Mouse (Mus musculus) forebrain, embryonic 12.5 days (tissue): Measurements from ENCODE around the gene Rsbn1l. TPM values are rescaled to one million over a fixed set of nuclear protein-coding genes. Genes with fewer than 3 reads are reported as not detected.

Source experiments
- ATAC-seq: fragments of 200-750 bp; cut with Nextera tagmentation; 2 replicates; pipeline ENCODE4 v1.8.0; 2017; ENCODE audit warnings: moderate TSS enrichment; ENCODE audit not compliant: low FRiP score
- H3K27ac ChIP-seq: fragments of 300-500 bp; sonication (generic); 2 replicates; pipeline ENCODE4 v1.5.1; 2016; ENCODE audit warnings: mild to moderate bottlenecking
- H3K27me3 ChIP-seq: fragments of 300-500 bp; sonication (generic); 2 replicates; pipeline ENCODE4 v1.6.1; 2016; ENCODE audit warnings: mild to moderate bottlenecking
- H3K36me3 ChIP-seq: fragments of 300-500 bp; sonication (generic); replicated peaks from 2 replicates; pipeline ENCODE4 v1.6.1; 2016; ENCODE audit warnings: mild to moderate bottlenecking
- H3K4me1 ChIP-seq: fragments of 300-500 bp; sonication (generic); 2 replicates; pipeline ENCODE4 v1.6.1; 2016
- H3K4me2 ChIP-seq: fragments of 300-500 bp; sonication (generic); 2 replicates; pipeline ENCODE4 v1.6.1; 2016; ENCODE audit warnings: mild to moderate bottlenecking, moderate library complexity
- H3K4me3 ChIP-seq: fragments of 300-500 bp; sonication (generic); replicated peaks from 2 replicates; pipeline ENCODE4 v1.5.1; 2016; ENCODE audit warnings: mild to moderate bottlenecking
- H3K9ac ChIP-seq: fragments of 300-500 bp; sonication (generic); 2 replicates; pipeline ENCODE4 v1.6.1; 2016; ENCODE audit warnings: mild to moderate bottlenecking
- H3K9me3 ChIP-seq: fragments of 300-500 bp; sonication (generic); 2 replicates; pipeline ENCODE4 v1.6.1; 2016
- WGBS: fragments of 180-500 bp; shearing (Covaris S2); methylation state at CpG from one replicate; pipeline ENCODE4 v1.1.7; 2016; 5-methylcytosine and 5-hydroxymethylcytosine counted together
- polyA plus RNA-seq: library from polyadenylated mRNA; unstranded; fragments of >200 nt; fragmentation: Nextera tagmentation; extraction: Ambion mirVana; gene quantifications from 2 replicates; pipeline ENCODE4 v1.2.1, GENCODE M21; 2016

The Rsbn1l gene
- polyA plus RNA-seq, 1 experiment from 2014 or later, result 7.3 TPM

- peaks cover 17% of the 10 kb centered on the region for H3K4me1 ChIP-seq
- H3K36me3 ChIP-seq, result peaks cover 7% of the 10 kb centered on the region
- ATAC-seq, result no peak; the same call in 1 of the 2 replicates
- no peaks in the 10 kb centered on the region for H3K9me3 ChIP-seq
- no peaks in the 10 kb centered on the region for H3K27me3 ChIP-seq
- peak overlapping the region; percentile 88 for H3K4me3 ChIP-seq
- peak overlapping the region; percentile 98 for H3K27ac ChIP-seq
- 2% methylated on average over 40 of the region's 64 CpGs for WGBS
- peak overlapping the region; percentile 56 for H3K4me2 ChIP-seq
- peak overlapping the region; percentile 89 for H3K9ac ChIP-seq
Observed at GRCm38 (mm10) chr5:20880797-20881775, 75.1 kb downstream of the Rsbn1l start.

GRCm38 (mm10) chr5:20880386-20880785 lies 75.8 kb downstream of the Rsbn1l start:
- Histone ChIP-seq H3K36me3 (peaks cover under 1% of the 10 kb centered on the region; the same call in 1 of the 2 replicates), H3K4me2 (peak overlapping the region; percentile 56), H3K9me3 (no peaks in the 10 kb centered on the region), H3K27me3 (no peaks in the 10 kb centered on the region), H3K4me3 (peak overlapping the region; percentile 88), H3K4me1 (peaks cover 17% of the 10 kb centered on the region), H3K9ac (peak overlapping the region; percentile 45; the same call in 1 of the 2 replicates), H3K27ac (no peak overlapping the region)
- WGBS, result 83% methylated on average over 2 of the region's 2 CpGs
- no peak for ATAC-seq

GRCm38 (mm10) chr5:20876934-20877426 lies 79.2 kb downstream of the Rsbn1l start:
- H3K4me1 ChIP-seq, result peaks cover 5% of the 10 kb centered on the region
- H3K4me2 ChIP-seq, result no peak overlapping the region
- 95% methylated on average over 1 of the region's 1 CpGs for WGBS
- no peak overlapping the region for H3K4me3 ChIP-seq
- H3K9ac ChIP-seq, result no peak overlapping the region
- ATAC-seq, result no peak
- no peak overlapping the region for H3K27ac ChIP-seq
- no peaks in the 10 kb centered on the region for H3K27me3 ChIP-seq
- no peaks in the 10 kb centered on the region; the same call in 1 of the 2 replicates for H3K36me3 ChIP-seq
- no peaks in the 10 kb centered on the region for H3K9me3 ChIP-seq

GRCm38 (mm10) chr5:20873146-20873545 lies 83.1 kb downstream of the Rsbn1l start:
- H3K9me3 ChIP-seq, result no peaks in the 10 kb centered on the region
- H3K27ac ChIP-seq, result no peak overlapping the region
- no peaks in the 10 kb centered on the region for H3K4me1 ChIP-seq
- no peak overlapping the region for H3K4me3 ChIP-seq
- H3K4me2 ChIP-seq, result no peak overlapping the region
- WGBS, result 94% methylated on average over 1 of the region's 1 CpGs
- H3K9ac ChIP-seq, result no peak overlapping the region
- H3K36me3 ChIP-seq, result no peaks in the 10 kb centered on the region
- H3K27me3 ChIP-seq, result no peaks in the 10 kb centered on the region
- no peak for ATAC-seq

GRCm38 (mm10) chr5:20865193-20865755 lies 90.9 kb downstream of the Rsbn1l start:
- Histone ChIP-seq H3K36me3 (no peaks in the 10 kb centered on the region), H3K4me3 (no peak overlapping the region), H3K27me3 (no peaks in the 10 kb centered on the region), H3K4me1 (no peaks in the 10 kb centered on the region; the same call in 1 of the 2 replicates), H3K9me3 (no peaks in the 10 kb centered on the region), H3K4me2 (no peak overlapping the region), H3K9ac (no peak overlapping the region), H3K27ac (no peak overlapping the region)
- WGBS, result 93% methylated on average over 2 of the region's 2 CpGs
- no peak for ATAC-seq

- H3K27me3 ChIP-seq, result no peaks in the 10 kb centered on the region
- no peak overlapping the region for H3K4me2 ChIP-seq
- H3K4me1 ChIP-seq, result no peaks in the 10 kb centered on the region; the same call in 1 of the 2 replicates
- no peak for ATAC-seq
- no peak overlapping the region for H3K27ac ChIP-seq
- 83% methylated on average over 4 of the region's 4 CpGs for WGBS
- no peaks in the 10 kb centered on the region; the same call in 1 of the 2 replicates for H3K36me3 ChIP-seq
- H3K9ac ChIP-seq, result no peak overlapping the region
- no peaks in the 10 kb centered on the region for H3K9me3 ChIP-seq
- H3K4me3 ChIP-seq, result no peak overlapping the region
Observed at GRCm38 (mm10) chr5:20864216-20864969, 91.8 kb downstream of the Rsbn1l start.

GRCm38 (mm10) chr5:20861901-20862300 lies 94.3 kb downstream of the Rsbn1l start:
- Histone ChIP-seq H3K9me3 (no peaks in the 10 kb centered on the region), H3K4me3 (no peak overlapping the region), H3K9ac (no peak overlapping the region), H3K27me3 (no peaks in the 10 kb centered on the region), H3K4me2 (no peak overlapping the region), H3K27ac (no peak overlapping the region), H3K4me1 (no peaks in the 10 kb centered on the region; the same call in 1 of the 2 replicates), H3K36me3 (peaks cover 5% of the 10 kb centered on the region)
- no peak for ATAC-seq
- 87% methylated on average over 2 of the region's 2 CpGs for WGBS

- no peaks in the 10 kb centered on the region; the same call in 1 of the 2 replicates for H3K4me1 ChIP-seq
- no peak overlapping the region for H3K4me2 ChIP-seq
- no peak for ATAC-seq
- WGBS, result 91% methylated on average over 4 of the region's 4 CpGs
- peaks cover 5% of the 10 kb centered on the region for H3K36me3 ChIP-seq
- H3K27me3 ChIP-seq, result no peaks in the 10 kb centered on the region
- no peak overlapping the region for H3K4me3 ChIP-seq
- H3K27ac ChIP-seq, result no peak overlapping the region
- H3K9me3 ChIP-seq, result no peaks in the 10 kb centered on the region
- H3K9ac ChIP-seq, result no peak overlapping the region
Observed at GRCm38 (mm10) chr5:20860565-20860964, 95.6 kb downstream of the Rsbn1l start.

GRCm38 (mm10) chr5:20858404-20858803 lies 97.8 kb downstream of the Rsbn1l start:
- no peak overlapping the region for H3K27ac ChIP-seq
- no peaks in the 10 kb centered on the region for H3K9me3 ChIP-seq
- WGBS, result 92% methylated on average over 2 of the region's 2 CpGs
- no peak overlapping the region for H3K4me2 ChIP-seq
- no peaks in the 10 kb centered on the region for H3K4me1 ChIP-seq
- no peak overlapping the region for H3K4me3 ChIP-seq
- H3K9ac ChIP-seq, result no peak overlapping the region
- peaks cover 5% of the 10 kb centered on the region for H3K36me3 ChIP-seq
- no peaks in the 10 kb centered on the region for H3K27me3 ChIP-seq
- ATAC-seq, result no peak

- ATAC-seq, result no peak
- no peak overlapping the region for H3K9ac ChIP-seq
- H3K9me3 ChIP-seq, result no peaks in the 10 kb centered on the region
- peaks cover 5% of the 10 kb centered on the region for H3K36me3 ChIP-seq
- no peak overlapping the region for H3K4me2 ChIP-seq
- H3K4me1 ChIP-seq, result no peaks in the 10 kb centered on the region
- H3K4me3 ChIP-seq, result no peak overlapping the region
- WGBS, result 94% methylated on average over 4 of the region's 4 CpGs
- no peaks in the 10 kb centered on the region for H3K27me3 ChIP-seq
- no peak overlapping the region for H3K27ac ChIP-seq
Observed at GRCm38 (mm10) chr5:20855066-20855465, 101.1 kb downstream of the Rsbn1l start.

- Histone ChIP-seq H3K4me2 (no peak overlapping the region), H3K4me1 (no peaks in the 10 kb centered on the region), H3K27ac (no peak overlapping the region), H3K27me3 (no peaks in the 10 kb centered on the region), H3K36me3 (no peaks in the 10 kb centered on the region), H3K9me3 (no peaks in the 10 kb centered on the region), H3K4me3 (no peak overlapping the region), H3K9ac (no peak overlapping the region)
- 100% methylated on average over 2 of the region's 2 CpGs for WGBS
- ATAC-seq, result no peak
Observed at GRCm38 (mm10) chr5:20847010-20847409, 109.2 kb downstream of the Rsbn1l start.

GRCm38 (mm10) chr5:20843816-20844215 lies 112.4 kb downstream of the Rsbn1l start:
- H3K27me3 ChIP-seq, result no peaks in the 10 kb centered on the region
- no peak overlapping the region for H3K4me3 ChIP-seq
- H3K36me3 ChIP-seq, result no peaks in the 10 kb centered on the region
- H3K4me2 ChIP-seq, result no peak overlapping the region
- no peak overlapping the region for H3K27ac ChIP-seq
- no peaks in the 10 kb centered on the region for H3K4me1 ChIP-seq
- no peak overlapping the region for H3K9ac ChIP-seq
- 48% methylated on average over 2 of the region's 2 CpGs for WGBS
- 0 out of 2 replicates have a peak, but pooled peaks have one; percentile 36 for ATAC-seq
- H3K9me3 ChIP-seq, result no peaks in the 10 kb centered on the region
